14 mouse cellular contexts compared by ENCODE assay signal in genomic region chr2:60135796-60136195, GRCm38 (mm10).
"Had no signal": no experiment of that assay in that cellular context is flagged by ENCODE, and none has a peak within 500 bp of the region (broad histone marks: within the 10 kb centered on the region; RNA-seq: fewer than 3 reads in every experiment).

No protein-coding gene starts in this region.

- DNase-seq: kidney, adult 2 months; kidney, postnatal 25 days; layer of hippocampus, adult 9-11 months; layer of hippocampus, postnatal 36 days; left cerebral cortex, postnatal 4 days; liver, embryonic 13.5 days; lung, adult 2 months; lung, postnatal 14 days; lung, postnatal 4 days; right cerebral cortex, adult 18-20 months; right cerebral cortex, postnatal 25 days; spleen, adult 18-20 months; thymus, postnatal 36 days had no signal

- ATAC-seq: midbrain, embryonic 15.5 days had no signal
